Mouse (Mus musculus): Measurements from ENCODE around the gene Gm21149. TPM values are rescaled to one million over a fixed set of nuclear protein-coding genes. Genes with fewer than 3 reads are reported as not detected.
"Not testable (repeated sequence)": the region's sequence is repeated elsewhere in the genome, so short reads cannot be mapped to it uniquely, and the experiment has no call there.

The Gm21149 gene
- not detected in 2 replicates for polyA plus RNA-seq (2015; fragmentation: Nextera tagmentation; extraction: Ambion mirVana)

GRCm38 (mm10) chr5:15476423-15476822 lies at the start of gene Gm21149:
Gm21149 (minus strand) TSS chr5:15476523.
- not testable (repeated sequence) for H3K36me3 ChIP-seq (ENCODE audit: control insufficient read depth, insufficient read depth, low read length); H3K4me2 ChIP-seq (ENCODE audit: low read length); H3K27ac ChIP-seq (ENCODE audit: low read depth, low read length); H3K4me3 ChIP-seq (ENCODE audit: low read length); ATAC-seq; H3K4me1 ChIP-seq (ENCODE audit: control insufficient read depth, insufficient read depth, low read depth, low read length); H3K27me3 ChIP-seq (replicated peaks; ENCODE audit: control insufficient read depth, insufficient read depth, low read length); H3K9ac ChIP-seq (ENCODE audit: low read depth, low read length)
- WGBS, result 66% methylated on average over 1 of the region's 1 CpGs
- peaks cover 10% of the 10 kb centered on the region for H3K9me3 ChIP-seq (ENCODE audit: control insufficient read depth, low read length)

- ATAC-seq; H3K9ac ChIP-seq (ENCODE audit: low read depth, low read length); H3K4me3 ChIP-seq (ENCODE audit: low read length); H3K27me3 ChIP-seq (replicated peaks; ENCODE audit: control insufficient read depth, insufficient read depth, low read length); H3K36me3 ChIP-seq (ENCODE audit: control insufficient read depth, insufficient read depth, low read length); H3K27ac ChIP-seq (ENCODE audit: low read depth, low read length); H3K4me1 ChIP-seq (ENCODE audit: control insufficient read depth, insufficient read depth, low read depth, low read length); H3K4me2 ChIP-seq (ENCODE audit: low read length); H3K9me3 ChIP-seq (ENCODE audit: control insufficient read depth, low read length): not testable (repeated sequence)
Measured at GRCm38 (mm10) chr5:15522470-15522869, 46.1 kb upstream of the Gm21149 start.

GRCm38 (mm10) chr5:15522028-15522427 lies 45.7 kb upstream of the Gm21149 start:
- H3K4me2 ChIP-seq (ENCODE audit: low read length); H3K27me3 ChIP-seq (replicated peaks; ENCODE audit: control insufficient read depth, insufficient read depth, low read length); H3K4me1 ChIP-seq (ENCODE audit: control insufficient read depth, insufficient read depth, low read depth, low read length); H3K36me3 ChIP-seq (ENCODE audit: control insufficient read depth, insufficient read depth, low read length); H3K9ac ChIP-seq (ENCODE audit: low read depth, low read length); H3K9me3 ChIP-seq (ENCODE audit: control insufficient read depth, low read length); H3K27ac ChIP-seq (ENCODE audit: low read depth, low read length); H3K4me3 ChIP-seq (ENCODE audit: low read length): not testable (repeated sequence)
- whole genome bisulfite sequencing, result 29% methylated on average over 2 of the region's 2 CpGs
- 0 out of 2 replicates have a peak, but pooled peaks have one; percentile 48 for ATAC-seq

- H3K9me3 ChIP-seq (ENCODE audit: control insufficient read depth, low read length); H3K4me3 ChIP-seq (ENCODE audit: low read length); H3K4me1 ChIP-seq (ENCODE audit: control insufficient read depth, insufficient read depth, low read depth, low read length); H3K4me2 ChIP-seq (ENCODE audit: low read length); H3K27me3 ChIP-seq (replicated peaks; ENCODE audit: control insufficient read depth, insufficient read depth, low read length); ATAC-seq; H3K36me3 ChIP-seq (ENCODE audit: control insufficient read depth, insufficient read depth, low read length); H3K9ac ChIP-seq (ENCODE audit: low read depth, low read length); H3K27ac ChIP-seq (ENCODE audit: low read depth, low read length): not testable (repeated sequence)
- 27% methylated on average over 5 of the region's 5 CpGs for WGBS
Measured at GRCm38 (mm10) chr5:15520418-15520817, 44.1 kb upstream of the Gm21149 start.

GRCm38 (mm10) chr5:15517150-15517549 lies 40.8 kb upstream of the Gm21149 start:
- not testable (repeated sequence) for H3K9me3 ChIP-seq (ENCODE audit: control insufficient read depth, low read length); ATAC-seq; H3K4me3 ChIP-seq (ENCODE audit: low read length); H3K36me3 ChIP-seq (ENCODE audit: control insufficient read depth, insufficient read depth, low read length); H3K27me3 ChIP-seq (replicated peaks; ENCODE audit: control insufficient read depth, insufficient read depth, low read length); H3K27ac ChIP-seq (ENCODE audit: low read depth, low read length); H3K4me1 ChIP-seq (ENCODE audit: control insufficient read depth, insufficient read depth, low read depth, low read length); H3K4me2 ChIP-seq (ENCODE audit: low read length); H3K9ac ChIP-seq (ENCODE audit: low read depth, low read length)
- WGBS, result 81% methylated on average over 2 of the region's 2 CpGs

GRCm38 (mm10) chr5:15512236-15512635 lies 35.9 kb upstream of the Gm21149 start:
- H3K4me1 ChIP-seq (ENCODE audit: control insufficient read depth, insufficient read depth, low read depth, low read length); H3K27ac ChIP-seq (ENCODE audit: low read depth, low read length); H3K36me3 ChIP-seq (ENCODE audit: control insufficient read depth, insufficient read depth, low read length); H3K4me2 ChIP-seq (ENCODE audit: low read length); ATAC-seq; H3K9ac ChIP-seq (ENCODE audit: low read depth, low read length); H3K4me3 ChIP-seq (ENCODE audit: low read length); H3K27me3 ChIP-seq (replicated peaks; ENCODE audit: control insufficient read depth, insufficient read depth, low read length): not testable (repeated sequence)
- 67% methylated on average over 3 of the region's 3 CpGs for WGBS
- peaks cover 18% of the 10 kb centered on the region for H3K9me3 ChIP-seq (ENCODE audit: control insufficient read depth, low read length)

GRCm38 (mm10) chr5:15509911-15510310 lies 33.6 kb upstream of the Gm21149 start:
- H3K27me3 ChIP-seq (replicated peaks; ENCODE audit: control insufficient read depth, insufficient read depth, low read length); H3K36me3 ChIP-seq (ENCODE audit: control insufficient read depth, insufficient read depth, low read length); H3K4me2 ChIP-seq (ENCODE audit: low read length); H3K4me3 ChIP-seq (ENCODE audit: low read length); H3K27ac ChIP-seq (ENCODE audit: low read depth, low read length); H3K9ac ChIP-seq (ENCODE audit: low read depth, low read length); ATAC-seq; H3K4me1 ChIP-seq (ENCODE audit: control insufficient read depth, insufficient read depth, low read depth, low read length): not testable (repeated sequence)
- H3K9me3 ChIP-seq (ENCODE audit: control insufficient read depth, low read length), result peaks cover 27% of the 10 kb centered on the region
- 79% methylated on average over 1 of the region's 1 CpGs for WGBS

- H3K27me3 ChIP-seq (replicated peaks; ENCODE audit: control insufficient read depth, insufficient read depth, low read length); ATAC-seq; H3K4me3 ChIP-seq (ENCODE audit: low read length); H3K27ac ChIP-seq (ENCODE audit: low read depth, low read length); H3K9ac ChIP-seq (ENCODE audit: low read depth, low read length); H3K36me3 ChIP-seq (ENCODE audit: control insufficient read depth, insufficient read depth, low read length); H3K4me1 ChIP-seq (ENCODE audit: control insufficient read depth, insufficient read depth, low read depth, low read length); H3K4me2 ChIP-seq (ENCODE audit: low read length): not testable (repeated sequence)
- 61% methylated on average over 6 of the region's 6 CpGs for WGBS
- peaks cover 27% of the 10 kb centered on the region for H3K9me3 ChIP-seq (ENCODE audit: control insufficient read depth, low read length)
Measured at GRCm38 (mm10) chr5:15508460-15509451, 32.4 kb upstream of the Gm21149 start.

- H3K36me3 ChIP-seq (ENCODE audit: control insufficient read depth, insufficient read depth, low read length); H3K4me1 ChIP-seq (ENCODE audit: control insufficient read depth, insufficient read depth, low read depth, low read length); H3K9ac ChIP-seq (ENCODE audit: low read depth, low read length); H3K4me2 ChIP-seq (ENCODE audit: low read length); H3K27me3 ChIP-seq (replicated peaks; ENCODE audit: control insufficient read depth, insufficient read depth, low read length); H3K27ac ChIP-seq (ENCODE audit: low read depth, low read length); H3K4me3 ChIP-seq (ENCODE audit: low read length): not testable (repeated sequence)
- H3K9me3 ChIP-seq (ENCODE audit: control insufficient read depth, low read length), result peaks cover 30% of the 10 kb centered on the region
- 69% methylated on average over 6 of the region's 6 CpGs for whole genome bisulfite sequencing
- ATAC-seq, result 0 out of 2 replicates have a peak, but pooled peaks have one; percentile 50
Measured at GRCm38 (mm10) chr5:15507757-15508459, 31.6 kb upstream of the Gm21149 start.

Measured in hindbrain, embryonic 16.5 days (tissue).